Mouse (Mus musculus) erythroblast, adult 5-6 weeks (primary cell): ENCODE results near the gene Anxa8. TPM values are rescaled to one million over a fixed set of nuclear protein-coding genes. Genes with fewer than 3 reads are reported as not detected.

Source experiments
- ATAC-seq: replicated peaks from 2 replicates; pipeline ENCODE4 v1.8.0; 2016; ENCODE audit warnings: moderate number of reproducible peaks, mild to moderate bottlenecking, moderate TSS enrichment, inconsistent platforms; ENCODE audit not compliant: poor library complexity, low FRiP score, severe bottlenecking
- total RNA-seq, 2 experiments: library from RNA; stranded (forward) in 1 of 2; stranded (reverse) in 1 of 2; fragments of 150-400 nt in 1 of 2; fragments of 200-764, 138-1000 nt in 1 of 2; gene quantifications; 2 replicates each; pipeline versions ENCODE4 v1.2.3 to v1.2.4; 2015 to 2017; ENCODE audit warnings: low replicate concordance in 2 of 2

Gene Anxa8
- total RNA-seq (2015; ENCODE audit: low replicate concordance) (not detected in 2 replicates), total RNA-seq (2017; ENCODE audit: low replicate concordance) (not detected in 2 replicates)

DNA sequence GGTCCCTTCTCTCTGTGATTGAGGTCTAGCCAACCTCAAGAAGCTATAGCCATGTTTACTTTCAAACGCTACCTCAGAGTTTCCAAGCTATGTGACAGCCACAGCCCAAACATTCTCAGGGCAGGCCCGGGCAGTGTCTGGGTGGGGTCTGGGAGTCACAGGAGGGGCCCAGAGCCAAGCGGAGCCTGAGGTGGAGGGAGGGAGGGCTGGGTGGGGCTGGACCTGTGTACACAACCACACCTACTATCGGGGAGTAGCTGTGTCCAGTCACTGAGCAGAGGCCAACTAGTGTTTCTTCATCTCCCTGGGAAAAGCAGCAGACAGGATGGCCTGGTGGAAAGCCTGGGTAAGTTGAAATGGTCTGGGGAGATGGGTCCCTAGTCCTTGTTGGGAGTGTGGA is at the start of gene Anxa8:
TSS of gene Anxa8 (plus strand) at position 251 of the 400 bp plus-strand sequence.
- ATAC-seq: no peak

DNA sequence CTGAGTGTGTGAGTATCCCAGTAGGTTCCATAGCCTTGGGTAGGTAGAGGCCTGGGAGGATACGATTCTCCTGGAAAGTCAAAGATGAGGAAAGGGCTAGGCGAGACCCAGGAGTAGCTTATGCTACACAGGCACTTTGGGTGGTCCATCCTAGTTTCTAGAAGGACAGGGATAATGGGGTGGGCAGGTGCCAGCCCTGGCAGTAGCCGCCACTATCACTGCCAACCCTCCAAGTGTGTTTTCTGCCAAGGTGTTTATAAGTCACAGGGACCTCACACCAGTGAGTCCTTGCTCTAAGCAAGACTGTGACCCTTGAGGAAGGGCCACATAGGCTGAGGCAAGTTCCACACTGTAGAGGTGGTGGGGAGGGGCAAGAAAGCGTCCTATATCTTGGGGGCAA is 44.5 kb upstream of the Anxa8 start:
- no peak for ATAC-seq

DNA sequence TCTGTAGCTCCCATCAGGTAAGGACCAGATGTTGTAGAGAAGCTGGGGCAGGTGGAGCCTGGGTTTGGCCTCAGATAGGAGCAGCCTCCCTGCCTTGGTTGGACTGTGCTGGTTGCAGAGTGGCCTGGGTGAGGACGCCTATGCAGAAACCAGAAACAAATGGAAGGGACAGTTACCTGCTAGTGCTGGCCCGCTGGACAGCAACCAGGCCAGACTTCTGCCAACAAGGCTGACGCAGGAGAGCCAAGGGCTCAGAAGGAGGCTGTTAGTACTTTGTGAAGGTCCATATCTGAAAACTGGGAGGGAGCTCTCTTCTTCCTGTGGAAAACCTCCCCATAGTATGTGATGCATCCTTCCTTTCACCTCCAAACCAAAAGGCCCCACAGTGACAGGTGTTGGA is 42.4 kb upstream of the Anxa8 start:
- ATAC-seq: no peak

- no peak for ATAC-seq
Observed at GRCm38 (mm10) chr14:34050101-34050779, 35.5 kb upstream of the Anxa8 start.

DNA sequence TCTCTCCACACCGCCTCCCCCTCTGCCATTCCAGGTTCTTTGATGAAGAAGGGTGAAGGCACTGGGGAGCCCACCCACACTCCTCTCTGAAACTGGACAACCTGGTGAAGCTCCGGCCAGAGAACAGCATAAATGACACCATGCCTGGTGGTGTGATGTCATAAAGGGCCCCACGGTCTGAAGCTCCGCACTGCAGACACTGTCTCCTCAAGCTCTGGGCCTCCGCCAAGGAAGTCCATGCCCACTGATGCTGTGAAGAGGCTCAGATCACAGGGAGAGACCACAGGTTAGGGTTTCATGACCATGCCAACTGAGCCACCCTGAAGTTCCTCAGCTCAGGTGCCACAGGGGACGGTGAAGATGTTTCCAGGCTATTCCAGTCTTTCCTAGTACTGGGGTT is 33.3 kb upstream of the Anxa8 start, which contains the start of gene Antxrl:
TSS of gene Antxrl (plus strand) at position 192 of the 400 bp plus-strand sequence.
- ATAC-seq: no peak

GRCm38 (mm10) chr14:34071665-34072064 is 14.1 kb upstream of the Anxa8 start:
- no peak for ATAC-seq

DNA sequence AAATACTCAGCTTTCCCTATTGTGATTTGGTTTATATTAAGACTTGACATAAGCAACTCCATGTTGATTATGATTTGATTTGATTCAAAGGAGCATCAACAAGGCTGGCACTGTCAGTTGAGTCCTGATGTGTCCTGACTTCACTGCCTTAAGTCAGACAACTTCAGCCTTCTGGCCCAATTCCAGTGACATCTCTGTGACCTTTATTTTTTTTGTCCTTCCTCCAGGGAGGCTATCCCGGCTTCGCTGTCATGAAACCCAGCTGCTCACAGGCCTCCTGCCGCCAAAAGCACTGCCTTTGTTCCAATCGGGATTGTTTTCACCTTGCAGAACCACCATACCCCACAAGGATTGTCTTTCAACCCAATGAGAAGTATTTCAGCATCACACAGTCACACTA is 10.4 kb upstream of the Anxa8 start:
- no peak for ATAC-seq

DNA sequence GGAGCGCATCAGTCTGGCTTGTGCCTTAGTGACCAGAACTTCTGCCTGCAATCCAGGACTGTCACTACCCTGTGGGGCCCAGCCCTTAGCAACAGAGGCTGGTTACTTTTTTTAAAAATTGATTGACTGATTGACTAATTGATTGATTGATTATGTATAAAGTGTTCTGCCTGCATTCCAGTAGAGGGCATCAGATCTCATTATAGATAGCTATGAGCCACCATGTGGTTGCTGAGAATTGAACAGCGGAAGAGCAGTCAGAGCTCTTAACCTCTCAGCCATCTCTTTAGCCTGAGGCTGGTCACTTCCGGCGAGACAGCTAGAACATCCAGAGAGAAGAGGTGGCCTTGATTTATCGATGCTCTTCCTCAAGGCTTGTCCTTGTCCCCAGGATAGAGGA is 8.6 kb upstream of the Anxa8 start:
- no peak for ATAC-seq

DNA sequence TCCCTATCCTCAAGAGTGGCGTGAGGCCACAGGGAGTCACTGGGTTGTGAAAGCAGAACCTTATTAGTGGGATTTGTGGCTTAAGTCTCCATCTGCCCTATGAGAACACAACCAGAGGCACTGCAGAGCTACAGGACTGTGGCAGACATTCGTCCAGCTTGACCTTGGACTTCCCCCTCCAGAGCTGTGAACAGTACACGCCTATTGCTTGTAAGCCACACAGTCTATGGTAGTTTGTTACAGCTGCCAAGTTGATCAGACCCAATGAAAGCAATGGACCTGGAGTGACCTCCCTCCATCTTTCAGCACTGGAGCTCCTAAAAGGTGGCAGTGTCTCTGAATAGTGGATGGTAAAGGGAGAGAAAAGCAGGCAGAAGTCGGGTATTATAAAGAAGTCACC is 7.5 kb upstream of the Anxa8 start:
- ATAC-seq: no peak

- no peak for ATAC-seq
Observed at GRCm38 (mm10) chr14:34080321-34080997, 5.3 kb upstream of the Anxa8 start.

DNA sequence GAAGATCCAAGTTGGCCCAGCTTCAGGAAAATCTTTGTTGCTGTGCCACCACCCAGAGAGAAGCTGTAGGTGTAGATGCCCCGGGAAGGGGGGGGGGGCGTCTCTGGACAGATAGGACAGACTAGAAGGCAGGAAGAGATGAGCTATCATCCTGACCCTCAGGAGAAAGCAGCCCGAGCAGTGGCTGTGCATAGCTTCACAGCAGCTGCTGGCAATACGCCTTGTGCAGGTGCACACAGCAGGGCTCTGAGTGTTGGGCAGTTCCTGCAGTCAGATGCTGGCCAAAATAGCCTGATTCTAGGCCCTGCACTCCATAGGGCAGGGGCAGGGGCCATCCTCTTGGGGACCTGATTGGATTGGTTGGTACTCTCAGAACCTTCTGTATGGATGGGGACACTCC is 1.0 kb downstream of the Anxa8 start:
- ATAC-seq: no peak

DNA sequence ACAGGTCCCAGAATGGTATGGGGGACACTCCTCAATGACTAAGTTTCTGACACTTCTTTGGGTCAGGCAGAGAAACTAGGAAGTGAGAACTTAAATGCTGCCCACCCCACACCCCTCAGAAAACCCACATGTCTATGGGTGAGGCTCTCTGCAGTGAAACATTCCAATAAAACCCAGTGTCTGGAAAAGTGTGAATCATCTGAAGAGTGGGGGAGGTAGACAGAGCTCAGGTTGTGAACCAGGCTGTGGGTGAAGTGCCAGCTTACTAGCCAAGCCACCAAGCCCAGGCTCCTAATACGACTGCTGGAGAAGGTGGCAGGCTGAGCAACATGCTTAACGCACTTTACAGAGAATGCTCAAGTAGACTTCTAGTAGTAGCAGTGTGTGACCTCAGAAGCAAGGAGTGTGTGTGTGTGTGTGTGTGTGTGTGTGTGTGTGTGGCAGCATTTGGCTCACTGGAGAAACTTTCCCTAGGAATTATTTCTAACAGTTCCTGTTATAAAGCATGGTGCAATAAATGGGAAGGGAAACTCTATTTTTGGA is 2.1 kb downstream of the Anxa8 start:
- no peak for ATAC-seq

DNA sequence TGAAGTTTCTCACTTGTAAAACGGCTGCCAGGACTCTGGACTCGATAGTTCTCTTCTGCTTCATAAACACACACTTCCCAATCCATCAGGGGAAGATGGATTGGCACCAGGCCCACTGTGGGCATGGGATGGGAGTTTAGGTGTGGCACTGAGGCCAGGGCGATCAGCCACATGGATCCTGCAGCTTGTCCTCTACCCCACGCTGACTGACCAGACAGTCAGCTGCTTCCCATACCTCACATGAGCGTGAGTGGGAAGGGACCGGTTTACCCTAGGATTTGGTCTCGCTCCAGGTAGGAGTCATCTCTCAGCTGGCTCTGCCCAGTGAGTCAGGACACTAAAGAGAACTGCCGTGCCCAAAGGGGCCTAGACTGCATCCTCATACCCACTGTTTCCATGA is 4.0 kb downstream of the Anxa8 start:
- no peak for ATAC-seq

DNA sequence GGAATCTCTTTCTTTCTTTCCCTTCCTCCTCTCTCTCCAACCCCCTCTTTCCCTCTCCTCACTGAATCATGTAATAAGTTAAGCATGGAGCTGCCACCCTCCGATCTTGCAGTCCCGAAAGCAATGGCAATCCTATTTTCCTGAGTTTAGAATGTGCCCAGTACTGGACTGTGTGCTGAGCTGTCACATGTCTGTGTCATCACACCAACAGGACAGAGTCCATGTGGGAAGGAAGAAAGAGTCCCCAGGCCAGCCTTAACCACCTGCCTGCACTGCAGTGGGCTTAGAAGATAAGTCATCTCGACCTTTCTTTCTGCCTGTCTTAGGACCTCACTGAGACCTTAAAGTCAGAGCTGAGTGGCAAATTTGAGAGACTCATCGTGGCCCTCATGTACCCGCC is 5.7 kb downstream of the Anxa8 start:
- ATAC-seq: no peak

DNA sequence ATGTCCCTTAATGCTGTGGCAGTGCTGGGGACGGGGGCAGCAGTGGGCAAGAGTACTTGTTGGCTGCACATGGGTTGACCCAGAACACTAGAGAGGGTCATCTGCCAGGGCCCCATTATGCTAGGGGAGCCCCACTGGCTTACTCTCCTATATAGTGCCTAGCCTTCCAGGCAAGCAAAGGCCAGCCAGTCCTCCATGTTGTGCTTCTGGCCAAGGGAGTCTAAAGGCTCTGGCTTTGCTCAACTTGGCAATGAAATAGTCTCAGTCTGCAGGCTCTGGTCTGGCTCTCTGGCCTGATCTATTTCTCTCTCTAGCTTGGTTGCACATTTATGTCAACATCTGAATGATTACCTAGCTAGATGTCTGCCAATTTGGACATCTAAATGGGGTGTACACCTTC is 7.1 kb downstream of the Anxa8 start:
- no peak for ATAC-seq

DNA sequence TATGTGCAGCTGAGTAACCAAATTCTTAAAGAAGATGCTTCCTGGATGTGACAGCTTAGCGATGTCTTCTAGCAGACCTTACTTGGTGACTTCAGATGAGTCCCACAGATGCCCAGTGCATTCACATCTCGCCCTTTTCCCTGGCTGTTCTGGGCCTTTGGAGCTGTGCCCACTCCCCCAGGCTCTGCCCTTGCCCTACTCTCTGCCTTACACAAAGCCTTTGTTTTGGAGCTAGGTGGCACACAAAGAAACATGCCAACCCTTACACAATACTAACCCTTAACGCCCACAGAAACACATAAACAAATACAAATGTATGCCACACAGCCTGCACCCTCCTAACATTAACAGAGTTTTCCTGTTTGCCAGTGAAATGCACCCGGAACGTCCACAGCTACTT is 10.4 kb downstream of the Anxa8 start:
- ATAC-seq: no peak

DNA sequence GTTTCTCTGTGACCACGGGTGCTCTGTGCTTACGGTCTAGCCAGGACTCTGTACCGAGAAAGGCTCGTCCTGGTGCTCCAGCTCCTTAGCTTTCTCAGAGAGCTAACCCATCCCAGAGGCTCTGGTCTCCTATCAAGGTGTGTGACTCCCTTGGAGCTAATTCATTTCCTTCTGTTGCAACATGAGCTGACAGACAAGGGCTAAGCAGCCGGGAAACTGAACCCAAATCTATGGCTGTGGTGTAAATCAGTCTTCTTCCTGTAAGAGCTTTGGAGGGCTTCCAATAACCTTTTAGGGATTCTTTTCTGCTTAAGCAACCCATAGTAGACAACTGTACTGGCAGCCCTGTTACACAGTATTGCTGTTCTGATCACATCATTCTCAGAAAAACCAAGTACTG is 16.8 kb downstream of the Anxa8 start, which contains the start of gene A630023A22Rik:
TSS of gene A630023A22Rik (minus strand) at position 154 of the 400 bp plus-strand sequence.
- ATAC-seq: no peak

GRCm38 (mm10) chr14:34103855-34104254 is 18.1 kb downstream of the Anxa8 start:
- no peak for ATAC-seq

DNA sequence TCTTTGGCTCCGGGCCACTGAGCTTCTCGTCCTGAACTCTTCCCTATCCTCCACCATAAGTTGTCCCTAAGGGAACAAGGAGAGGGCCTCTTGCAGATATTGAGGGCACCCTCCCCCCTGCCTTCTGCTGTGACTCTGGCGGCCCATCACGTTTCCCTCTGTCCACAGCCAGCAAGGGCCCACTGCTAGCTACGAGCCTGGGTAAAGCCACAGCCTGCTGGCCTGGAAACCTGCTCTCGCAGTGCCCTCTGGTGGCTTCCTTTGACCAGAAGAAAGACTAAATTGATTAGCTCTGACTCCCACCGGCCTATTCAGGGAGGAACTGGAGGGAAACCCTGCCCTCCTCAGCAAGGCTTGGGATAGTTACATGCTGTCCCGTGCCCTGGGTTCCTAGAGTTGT is 19.1 kb downstream of the Anxa8 start:
- no peak for ATAC-seq

DNA sequence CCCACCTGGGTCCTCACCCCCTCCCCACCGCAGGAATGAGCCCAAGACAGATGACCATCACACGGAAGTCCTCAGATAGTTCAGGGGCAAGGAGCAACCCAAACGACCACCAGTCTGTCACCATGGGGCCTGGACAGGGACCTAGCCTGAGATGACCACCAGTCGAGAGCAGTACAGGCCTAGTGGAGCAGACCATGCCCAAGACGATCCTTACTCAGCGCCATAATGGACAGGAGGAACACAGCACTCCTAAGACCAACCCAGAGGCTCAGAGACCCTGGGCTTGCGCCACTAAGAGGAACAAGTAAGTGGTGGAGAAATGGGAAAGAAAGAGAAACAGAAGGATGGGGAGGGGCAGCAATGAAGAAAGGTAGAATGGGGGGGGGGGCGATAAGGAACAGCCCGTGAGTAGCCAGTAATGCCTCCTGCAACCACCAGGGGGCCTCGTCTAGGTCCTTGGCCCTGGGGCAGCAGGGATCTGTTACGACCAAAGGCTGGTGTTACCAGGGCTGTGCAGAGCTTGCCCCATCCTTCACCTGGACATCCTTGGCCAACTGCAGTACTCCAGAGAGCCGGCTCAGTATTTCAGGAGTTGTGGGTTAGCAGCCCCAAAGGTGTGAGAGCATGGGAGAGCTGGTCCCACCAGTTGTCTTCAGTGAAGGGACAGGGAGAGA is 20.7 kb downstream of the Anxa8 start:
- ATAC-seq: no peak

- ATAC-seq: no peak
Observed at GRCm38 (mm10) chr14:34107594-34107993, 21.8 kb downstream of the Anxa8 start.
